Mouse (Mus musculus) adrenal gland, postnatal 0 days (tissue): ENCODE results near the gene Uxs1. TPM values are rescaled to one million over a fixed set of nuclear protein-coding genes. Genes with fewer than 3 reads are reported as not detected.

Experiments used
- polyA plus RNA-seq: library from polyadenylated mRNA; unstranded; fragments of >200 nt; fragmentation: Nextera tagmentation; extraction: Ambion mirVana; gene quantifications from 2 replicates; pipeline ENCODE4 v1.2.1, GENCODE M21; 2015

Uxs1 gene
- polyA plus RNA-seq, result 29.7 and 43.1 TPM in 2 replicates

DNA sequence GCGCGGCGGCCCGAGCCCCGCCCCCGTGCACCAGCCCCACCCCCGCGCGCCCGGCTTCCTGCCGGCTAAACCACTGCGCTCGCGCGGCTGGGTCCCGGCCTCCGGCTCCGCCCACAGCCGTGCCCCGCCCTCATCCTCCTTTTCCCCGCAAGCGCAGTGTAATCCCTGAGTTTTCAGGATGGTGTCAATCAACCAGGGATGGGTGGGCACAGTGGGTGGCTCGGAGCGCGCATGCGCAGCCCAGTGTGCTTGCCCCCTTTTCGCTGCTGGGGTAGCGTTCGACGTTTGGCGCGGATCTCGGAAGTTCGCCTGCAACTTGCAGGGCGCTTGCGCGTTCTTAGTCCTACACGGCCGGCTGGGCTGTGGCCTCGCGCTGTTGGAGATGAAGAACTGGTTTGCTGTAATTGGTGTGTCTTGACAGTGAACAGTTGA lies at the start of gene Uxs1:
Gene Uxs1, minus strand, starts transcription at position 38 of the 432 bp plus-strand sequence.

GRCm38 (mm10) chr1:43730491-43730924 lies 97.1 kb downstream of the Uxs1 start, which contains the start of gene 1500015O10Rik:
TSS of gene 1500015O10Rik (plus strand) at chr1:43730602.

Other genes starting within 250 kb of the Uxs1 start
- gene 1500015O10Rik, start 97.2 kb downstream of the Uxs1 start, polyA plus RNA-seq, result 274 and 454 TPM in 2 replicates
- gene Tpp2, start 105.8 kb upstream of the Uxs1 start, polyA plus RNA-seq, result 30.3 and 40.1 TPM in 2 replicates
- gene Mettl21c, start 192.2 kb upstream of the Uxs1 start, polyA plus RNA-seq, result 0.66 and 1.3 TPM in 2 replicates
- 0.03 TPM in 1 of 2 replicates, not detected in the other for gene Gm8251, start 234.1 kb upstream of the Uxs1 start, polyA plus RNA-seq